Mouse (Mus musculus) liver, postnatal 0 days (tissue): Measurements from ENCODE around the gene Mucl2.

Experiments
- CTCF ChIP-seq: sonication (generic); IDR thresholded peaks from 2 replicates; pipeline ENCODE4 v1.5.1; 2016; ENCODE audit warnings: antibody characterized with exemption, low read depth
- EP300 ChIP-seq: IDR thresholded peaks from 2 replicates; pipeline ENCODE4 v1.6.1; 2016; ENCODE audit warnings: antibody characterized with exemption, low read depth, mild to moderate bottlenecking

DNA sequence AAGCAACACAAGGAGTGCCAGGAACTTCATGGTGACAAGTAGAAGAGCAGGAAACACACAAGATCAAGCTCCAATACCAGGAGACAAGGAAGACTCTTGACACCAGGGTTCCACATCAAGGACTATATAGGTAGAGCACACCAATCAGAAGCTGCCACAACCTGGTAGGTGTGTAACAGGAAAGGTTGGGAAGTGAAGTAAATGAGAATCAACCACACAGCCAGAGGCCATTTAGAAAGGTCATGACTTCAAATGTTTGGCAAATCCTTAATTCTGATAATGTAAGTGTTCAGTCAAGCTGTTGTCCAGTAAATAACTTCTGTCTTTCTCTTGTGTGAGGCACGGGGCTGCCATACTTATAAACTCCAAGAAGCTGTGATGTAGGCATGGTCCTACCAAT, at the start of gene Mucl2:
- TF ChIP-seq CTCF (no peak), EP300 (no peak)
